Mouse (Mus musculus) E14TG2a.4 (cell line): ENCODE measurements around the gene Actn4.

Experiments used
- CTCF ChIP-seq: conservative IDR thresholded peaks from 2 replicates; pipeline ENCODE4 v1.5.1; 2014; ENCODE audit warnings: low read length
- NANOG ChIP-seq: IDR thresholded peaks from 2 replicates; pipeline ENCODE4 v1.6.1; 2014; ENCODE audit warnings: borderline replicate concordance, low read length, mixed read lengths
- POU5F1 ChIP-seq: IDR thresholded peaks from 2 replicates; pipeline ENCODE4 v1.6.1; 2014; ENCODE audit warnings: low read length, borderline replicate concordance

DNA sequence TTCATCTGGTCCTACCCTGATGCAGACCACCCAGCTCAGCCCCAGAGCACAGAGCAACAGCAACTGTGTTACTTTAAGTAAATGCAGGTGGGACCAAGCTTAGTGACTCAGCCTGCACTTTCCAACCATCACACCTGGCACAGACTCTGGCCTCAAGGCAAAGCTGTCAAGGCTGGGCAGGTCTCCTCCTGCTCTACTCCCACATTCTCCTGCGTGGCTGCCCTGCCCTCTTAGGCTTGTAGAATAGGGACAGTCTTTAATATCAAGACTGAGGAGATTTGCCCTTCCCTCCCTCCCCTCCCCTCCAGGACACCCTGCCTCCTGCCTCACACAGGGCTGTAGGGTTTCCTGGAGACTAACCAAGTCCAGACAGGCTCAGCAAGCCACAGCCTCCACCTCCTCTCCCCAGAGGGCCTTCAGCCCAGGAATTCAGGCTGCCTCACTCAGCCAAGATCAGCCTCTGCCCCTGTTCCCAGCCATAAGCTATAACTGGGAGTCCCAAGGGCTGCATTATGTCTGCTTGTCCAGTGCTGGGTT lies 112.4 kb downstream of the Actn4 start:
- no peak for TF ChIP-seq CTCF
- no peak for TF ChIP-seq NANOG
- no peak for TF ChIP-seq POU5F1
